Mouse (Mus musculus) MEL (cell line): Measurements from ENCODE around the gene Tgfbr3. TPM values are rescaled to one million over a fixed set of nuclear protein-coding genes. Genes with fewer than 3 reads are reported as not detected.

Experiments used
- DNase-seq: peaks from one replicate; pipeline ENCODE4 v3.0.0; 2011; ENCODE audit warnings: low read depth, low spot score
- H3K27ac ChIP-seq: 2 replicates; pipeline ENCODE4 v1.5.1; 2012; ENCODE audit warnings: low read depth, mild to moderate bottlenecking, control low read depth, low read length, moderate library complexity; ENCODE audit not compliant: control insufficient read depth
- H3K27me3 ChIP-seq, 2 experiments: fragments of 150-350 bp in 1 of 2; sonication (generic) in 1 of 2; 2 replicates each; pipeline ENCODE4 v1.6.1; 2012; ENCODE audit warnings: low read length in 2 of 2, mild to moderate bottlenecking in 2 of 2, improper control_type of control experiment in 1 of 2, moderate library complexity in 1 of 2; ENCODE audit not compliant: insufficient read depth in 2 of 2, control insufficient read depth in 1 of 2
- H3K36me3 ChIP-seq, 2 experiments: 2 replicates each; pipeline ENCODE4 v1.6.1; 2012 to 2014; ENCODE audit warnings: low read length in 2 of 2, improper control_type of control experiment in 1 of 2, inconsistent platforms in 1 of 2, mild to moderate bottlenecking in 1 of 2; ENCODE audit not compliant: insufficient read depth in 2 of 2, control insufficient read depth in 1 of 2
- H3K4me1 ChIP-seq, 2 experiments: fragments of 150-350 bp in 1 of 2; sonication (generic) in 1 of 2; 2 replicates each; pipeline ENCODE4 v1.6.1; 2012; ENCODE audit warnings: low read length in 2 of 2, improper control_type of control experiment in 1 of 2, mild to moderate bottlenecking in 1 of 2; ENCODE audit not compliant: insufficient read depth in 2 of 2, control insufficient read depth in 1 of 2
- H3K4me3 ChIP-seq, 2 experiments: fragments of 150-350 bp in 1 of 2; sonication (generic) in 1 of 2; 2 replicates each; pipeline ENCODE4 v1.5.1; 2012; ENCODE audit warnings: low read depth in 2 of 2, low read length in 2 of 2, mild to moderate bottlenecking in 2 of 2, moderate library complexity in 2 of 2, control low read depth in 1 of 2, improper control_type of control experiment in 1 of 2; ENCODE audit not compliant: control insufficient read depth in 1 of 2, insufficient read depth in 1 of 2
- H3K79me2 ChIP-seq: 2 replicates; pipeline ENCODE4 v1.6.1; 2012; ENCODE audit warnings: mild to moderate bottlenecking, low read length, moderate library complexity; ENCODE audit not compliant: control insufficient read depth, poor library complexity, insufficient read depth
- H3K9ac ChIP-seq: 2 replicates; pipeline ENCODE4 v1.6.1; 2012; ENCODE audit warnings: low read depth, mild to moderate bottlenecking, control low read depth, low read length, moderate library complexity; ENCODE audit not compliant: control insufficient read depth, poor library complexity, severe bottlenecking
- H3K9me3 ChIP-seq: fragments of 150-350 bp; sonication (generic); replicated peaks from 2 replicates; pipeline ENCODE4 v1.6.1; 2012; ENCODE audit warnings: mild to moderate bottlenecking, low read length, improper control_type of control experiment, moderate library complexity; ENCODE audit not compliant: insufficient read depth
- CHD1 ChIP-seq: IDR thresholded peaks from 2 replicates; pipeline ENCODE4 v1.6.1; 2012; ENCODE audit warnings: low read depth, mild to moderate bottlenecking, inconsistent platforms, low read length, improper control_type of control experiment
- CHD2 ChIP-seq: IDR thresholded peaks from 2 replicates; pipeline ENCODE4 v1.6.1; 2011; ENCODE audit warnings: low read length, improper control_type of control experiment
- ELF1 ChIP-seq: IDR thresholded peaks from 2 replicates; pipeline ENCODE4 v1.6.1; 2014; ENCODE audit warnings: low read depth, mild to moderate bottlenecking, inconsistent platforms, low read length, improper control_type of control experiment, moderate library complexity
- ETS1 ChIP-seq: IDR thresholded peaks from 2 replicates; pipeline ENCODE4 v1.6.1; 2012; ENCODE audit warnings: low read depth, mild to moderate bottlenecking, inconsistent platforms, low read length, improper control_type of control experiment, moderate library complexity
- GABPA ChIP-seq: IDR thresholded peaks from 2 replicates; pipeline ENCODE4 v1.6.1; 2012; ENCODE audit warnings: low read depth, mild to moderate bottlenecking, inconsistent platforms, low read length, improper control_type of control experiment, moderate library complexity
- HCFC1 ChIP-seq: IDR thresholded peaks from 2 replicates; pipeline ENCODE4 v1.6.1; 2012; ENCODE audit warnings: low read depth, mild to moderate bottlenecking, inconsistent platforms, low read length, improper control_type of control experiment, moderate library complexity
- MAFK ChIP-seq: IDR thresholded peaks from 2 replicates; pipeline ENCODE4 v1.6.1; 2011; ENCODE audit warnings: low read depth, mild to moderate bottlenecking, low read length, improper control_type of control experiment, borderline replicate concordance
- MAZ ChIP-seq: IDR thresholded peaks from 2 replicates; pipeline ENCODE4 v1.6.1; 2012; ENCODE audit warnings: low read depth, mild to moderate bottlenecking, inconsistent platforms, low read length, improper control_type of control experiment
- MXI1 ChIP-seq: IDR thresholded peaks from 2 replicates; pipeline ENCODE4 v1.6.1; 2011; ENCODE audit warnings: mild to moderate bottlenecking, low read depth, low read length, improper control_type of control experiment
- POLR2A ChIP-seq, 2 experiments: IDR thresholded peaks; 2 replicates each; pipeline ENCODE4 v1.6.1; 2011 to 2012; ENCODE audit warnings: low read length in 2 of 2, mild to moderate bottlenecking in 2 of 2, control low read depth in 1 of 2, improper control_type of control experiment in 1 of 2, low read depth in 1 of 2, moderate library complexity in 1 of 2; ENCODE audit not compliant: control insufficient read depth in 1 of 2, insufficient read depth in 1 of 2, poor library complexity in 1 of 2
- POLR2AphosphoS2 ChIP-seq: IDR thresholded peaks from 2 replicates; pipeline ENCODE4 v1.6.1; 2011; ENCODE audit warnings: low read length, improper control_type of control experiment
- RAD21 ChIP-seq: IDR thresholded peaks from 2 replicates; pipeline ENCODE4 v1.6.1; 2011; ENCODE audit warnings: mild to moderate bottlenecking, low read depth, low read length, improper control_type of control experiment
- RCOR1 ChIP-seq: IDR thresholded peaks from 2 replicates; pipeline ENCODE4 v1.6.1; 2012; ENCODE audit warnings: low read depth, mild to moderate bottlenecking, inconsistent platforms, low read length, improper control_type of control experiment
- SIN3A ChIP-seq: IDR thresholded peaks from 2 replicates; pipeline ENCODE4 v1.6.1; 2012; ENCODE audit warnings: low read length, improper control_type of control experiment, inconsistent platforms
- SMC3 ChIP-seq: IDR thresholded peaks from 2 replicates; pipeline ENCODE4 v1.6.1; 2011; ENCODE audit warnings: low read depth, low read length, improper control_type of control experiment
- TAL1 ChIP-seq: IDR thresholded peaks from 2 replicates; pipeline ENCODE4 v1.6.1; 2012; ENCODE audit warnings: mild to moderate bottlenecking, inconsistent platforms, low read length, moderate library complexity, mixed read lengths
- UBTF ChIP-seq: IDR thresholded peaks from 2 replicates; pipeline ENCODE4 v1.6.1; 2012; ENCODE audit warnings: low read depth, mild to moderate bottlenecking, inconsistent platforms, low read length, improper control_type of control experiment, moderate library complexity, borderline replicate concordance; ENCODE audit not compliant: insufficient read depth
- ZC3H11A ChIP-seq: IDR thresholded peaks from 2 replicates; pipeline ENCODE4 v1.6.1; 2012; ENCODE audit warnings: low read depth, mild to moderate bottlenecking, inconsistent platforms, low read length, improper control_type of control experiment
- ZKSCAN1 ChIP-seq: IDR thresholded peaks from 2 replicates; pipeline ENCODE4 v1.6.1; 2012; ENCODE audit warnings: low read depth, mild to moderate bottlenecking, inconsistent platforms, low read length, improper control_type of control experiment, moderate library complexity
- ZMIZ1 ChIP-seq: IDR thresholded peaks from 2 replicates; pipeline ENCODE4 v1.6.1; 2012; ENCODE audit warnings: low read depth, mild to moderate bottlenecking, inconsistent platforms, low read length, improper control_type of control experiment, moderate library complexity
- polyA plus RNA-seq, 2 experiments: library from polyadenylated mRNA; stranded (reverse) in 1 of 2; unstranded in 1 of 2; fragments of >175 nt in 1 of 2; fragments of >200 nt in 1 of 2; gene quantifications; 2 replicates each; pipeline versions ENCODE4 v1.2.1 to v1.2.4; 2012; ENCODE audit warnings: low replicate concordance in 2 of 2, low read depth in 1 of 2; ENCODE audit not compliant: insufficient read length in 2 of 2, insufficient read depth in 1 of 2, missing spikeins in 1 of 2
- total RNA-seq: library from RNA; depleted of rRNA; stranded (reverse); fragments of 300-350 nt; gene quantifications from 2 replicates; pipeline ENCODE4 v1.2.3, GENCODE M21; 2012

Gene Tgfbr3
- total and polyA plus RNA-seq, 3 experiments = 3.0 to 5.9 TPM; not detected in 1

GRCm38 (mm10) chr5:107217139-107217538 lies 72.3 kb downstream of the Tgfbr3 start:
- Histone ChIP-seq H3K9me3 (no peaks in the 10 kb centered on the region), H3K36me3 (no peaks in the 10 kb centered on the region), H3K27ac (no peak overlapping the region), H3K9ac (no peak overlapping the region), H3K4me1 (no peaks in the 10 kb centered on the region), H3K27me3 (no peaks in the 10 kb centered on the region), H3K79me2 (peaks cover 3% of the 10 kb centered on the region; the same call in 1 of the 2 replicates), H3K4me3 (no peak overlapping the region)
- no peak for TF ChIP-seq MAZ
- TF ChIP-seq CHD1 = no peak
- no peak for TF ChIP-seq ELF1
- no peak for TF ChIP-seq MAFK
- TF ChIP-seq TAL1 = no peak
- DNase-seq = no peak

DNA sequence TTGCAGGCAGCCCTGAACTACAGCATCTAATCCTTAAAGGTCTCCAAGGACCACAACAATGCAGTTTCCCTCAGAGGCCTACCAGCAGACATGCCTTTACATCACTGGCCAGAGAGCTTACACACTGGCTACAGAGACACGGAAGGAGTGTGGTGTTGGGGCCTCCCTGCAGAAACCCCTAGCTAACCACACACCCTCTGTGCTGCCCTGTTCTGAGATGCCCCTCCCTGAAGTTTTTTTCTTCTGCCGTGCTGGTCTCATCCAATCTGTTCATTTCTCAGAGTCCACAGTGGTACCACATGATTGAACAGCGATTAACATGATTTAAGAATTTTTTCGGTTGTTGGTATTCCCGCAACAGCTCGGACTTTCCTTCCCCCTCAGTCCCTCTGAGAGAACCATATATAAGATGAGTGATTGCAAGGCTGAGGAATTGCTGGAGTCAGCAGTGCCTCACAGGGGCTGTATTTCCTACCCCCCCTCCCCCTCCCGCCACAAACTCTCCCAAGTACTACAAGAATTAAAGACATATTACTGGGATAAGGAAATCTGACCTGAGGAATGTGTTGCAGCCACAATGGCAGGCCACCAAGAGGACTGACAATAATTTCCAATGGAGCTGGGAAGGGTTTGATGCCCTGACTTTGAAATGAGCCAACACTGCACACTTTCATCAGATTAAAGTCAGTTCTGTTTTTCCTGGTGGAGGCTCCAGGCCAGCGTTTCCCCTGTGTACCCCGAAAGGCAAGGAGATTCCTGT lies 75.9 kb downstream of the Tgfbr3 start:
- H3K4me1 ChIP-seq = no peaks in the 10 kb centered on the region
- no peaks in the 10 kb centered on the region for H3K9me3 ChIP-seq
- no peak for DNase-seq
- TF ChIP-seq RAD21 = no peak
- TF ChIP-seq SIN3A = no peak
- TF ChIP-seq CHD2 = no peak
- no peak overlapping the region for H3K4me3 ChIP-seq
- H3K27ac ChIP-seq = no peak overlapping the region
- no peaks in the 10 kb centered on the region for H3K79me2 ChIP-seq
- no peaks in the 10 kb centered on the region for H3K36me3 ChIP-seq
- no peak overlapping the region for H3K9ac ChIP-seq
- no peaks in the 10 kb centered on the region for H3K27me3 ChIP-seq

DNA sequence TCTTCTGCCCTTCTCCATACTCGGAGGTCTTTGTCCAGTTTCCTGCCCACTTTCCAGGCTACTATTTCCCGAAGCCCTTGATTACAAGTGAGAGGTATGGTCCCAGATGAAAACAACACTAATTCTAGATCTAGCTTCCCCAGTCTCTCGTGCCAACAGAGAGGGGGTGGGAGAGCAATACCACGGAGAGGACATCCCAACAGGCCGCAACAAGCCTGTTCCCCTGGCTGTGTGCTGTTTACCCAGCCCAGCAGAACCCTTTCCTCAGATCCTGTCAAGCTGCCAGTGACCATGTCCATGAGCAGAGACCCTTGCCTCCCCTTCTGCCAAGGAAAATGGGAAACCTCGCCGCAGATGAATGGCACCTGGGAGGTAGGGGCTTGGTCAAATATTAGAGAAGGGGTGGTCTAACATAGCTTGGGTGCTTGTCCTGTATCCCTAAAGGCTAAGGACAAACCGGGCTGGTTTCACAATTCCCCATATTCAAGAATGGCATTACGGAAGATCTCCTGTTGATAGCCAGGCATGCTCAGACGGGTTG lies 77.5 kb downstream of the Tgfbr3 start:
- Histone ChIP-seq H3K36me3 (no peaks in the 10 kb centered on the region), H3K4me1 (no peaks in the 10 kb centered on the region), H3K79me2 (no peaks in the 10 kb centered on the region), H3K9me3 (no peaks in the 10 kb centered on the region), H3K27me3 (no peaks in the 10 kb centered on the region), H3K4me3 (no peak overlapping the region), H3K27ac (no peak overlapping the region), H3K9ac (no peak overlapping the region)
- TF ChIP-seq HCFC1 (no peak), POLR2A (IDR thresholded peaks at IDR 0.05; ENCODE audit: control insufficient read depth in 1 of 2, insufficient read depth in 1 of 2, low read depth in 1 of 2, low read length in 2 of 2, poor library complexity in 1 of 2) (no peak), UBTF (no peak), SIN3A (no peak), ZMIZ1 (no peak), CHD1 (no peak), RAD21 (no peak), RCOR1 (no peak), MXI1 (no peak), ZKSCAN1 (no peak), GABPA (no peak), SMC3 (no peak), ELF1 (no peak), ETS1 (no peak), CHD2 (no peak), ZC3H11A (no peak), POLR2AphosphoS2 (no peak)
- no peak for DNase-seq
